Mouse (Mus musculus): ENCODE results near the gene Diablo. TPM values are rescaled to one million over a fixed set of nuclear protein-coding genes. Genes with fewer than 3 reads are reported as not detected.

Gene Diablo
- total RNA-seq (2014; rRNA removed) (77.6 and 81.1 TPM in 2 replicates), polyA plus RNA-seq (2015; fragmentation: Nextera tagmentation; extraction: Ambion mirVana) (87.2 and 89.5 TPM in 2 replicates)

DNA sequence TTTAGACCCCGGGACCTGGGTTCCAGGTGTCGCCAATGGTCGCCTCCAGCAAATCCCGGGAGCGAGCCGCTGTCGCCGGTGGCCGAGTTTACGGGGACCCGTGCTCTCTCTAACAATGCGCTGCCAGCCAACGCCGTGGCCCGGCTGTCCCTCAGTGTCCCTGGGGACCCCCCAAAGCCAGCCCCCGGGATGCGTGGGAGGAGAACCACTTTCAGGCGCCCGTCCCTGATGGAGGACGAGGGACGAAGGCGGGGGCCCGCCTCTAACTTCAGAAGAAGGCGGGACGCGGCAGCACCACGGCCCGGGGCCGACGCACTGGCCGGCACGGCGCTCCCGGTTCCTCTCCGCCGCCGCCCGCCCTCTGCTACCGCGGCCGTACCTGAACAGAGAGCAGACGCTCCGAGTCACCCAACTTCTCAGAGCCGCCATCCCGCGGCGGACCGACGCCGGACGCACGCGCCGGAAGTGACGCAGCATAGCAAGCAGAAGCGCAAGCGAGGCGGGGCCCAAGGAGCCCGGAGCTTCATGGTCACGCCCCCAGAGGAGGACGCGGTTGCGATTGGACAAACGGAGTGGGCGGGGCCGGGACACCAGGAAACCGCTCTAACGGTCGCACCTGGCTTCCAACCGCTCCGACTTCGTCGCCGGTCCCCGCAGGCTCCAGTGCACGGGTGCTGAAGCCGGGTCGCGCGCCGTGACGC is at the start of gene Diablo:
Diablo (minus strand) TSS at position 485 of the 701 bp plus-strand sequence.
- DNase-seq (ENCODE audit: low spot score) (peak; percentile 99), ATAC-seq (ENCODE audit: low FRiP score) (peak; percentile 97)
- Histone ChIP-seq H3K27me3 (ENCODE audit: insufficient read depth, low read length) (no peaks in the 10 kb centered on the region), H3K9ac (replicated peaks; ENCODE audit: low read length, poor library complexity, severe bottlenecking) (peak within 1 kb of the TSS; percentile 55), H3K4me2 (ENCODE audit: low read depth, low read length, poor library complexity, severe bottlenecking) (peak within 1 kb of the TSS; percentile 96), H3K9me3 (ENCODE audit: low read length) (no peaks in the 10 kb centered on the region), H3K27ac (ENCODE audit: low read depth, low read length) (peak within 1 kb of the TSS; percentile 60; the same call in 1 of the 2 replicates), H3K4me1 (ENCODE audit: insufficient read depth, low read length) (peaks cover 4% of the 10 kb centered on the region; the same call in 1 of the 2 replicates), H3K4me3 (ENCODE audit: low read depth, low read length) (peak within 1 kb of the TSS; percentile 73), H3K36me3 (ENCODE audit: insufficient read depth, low read length) (peaks cover 9% of the 10 kb centered on the region)
- TF ChIP-seq CTCF (IDR thresholded peaks at IDR 0.05), result peak; percentile 17; the same call in 1 of the 2 replicates
- under 1% methylated on average over 64 of the region's 82 CpGs for WGBS

DNA sequence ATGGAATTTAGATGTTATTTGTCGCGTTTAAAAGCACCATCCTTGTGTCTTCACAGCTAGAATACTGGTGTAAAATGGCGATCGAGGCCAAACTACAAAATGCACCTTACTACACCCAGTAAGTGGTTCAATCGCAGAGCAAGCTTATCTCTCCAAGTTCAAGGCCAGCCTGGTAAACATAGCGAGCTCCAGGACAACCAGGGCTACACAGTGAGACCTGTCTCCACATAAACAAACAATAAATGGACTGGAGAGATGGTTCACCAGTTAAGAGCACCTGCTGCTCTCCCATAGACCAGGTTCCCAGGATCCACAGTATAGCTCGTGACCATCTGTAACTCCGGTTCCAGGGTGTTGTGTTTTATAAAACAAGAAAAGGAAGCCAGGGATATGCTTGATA is 49.4 kb upstream of the Diablo start:
- TF ChIP-seq CTCF (IDR thresholded peaks at IDR 0.05), result no peak
- Histone ChIP-seq H3K36me3 (ENCODE audit: insufficient read depth, low read length) (peaks cover 15% of the 10 kb centered on the region; the same call in 1 of the 2 replicates), H3K4me1 (ENCODE audit: insufficient read depth, low read length) (no peaks in the 10 kb centered on the region), H3K9me3 (ENCODE audit: low read length) (no peaks in the 10 kb centered on the region), H3K4me2 (ENCODE audit: low read depth, low read length, poor library complexity, severe bottlenecking) (peak overlapping the region; percentile 72; the same call in 1 of the 2 replicates), H3K27me3 (ENCODE audit: insufficient read depth, low read length) (no peaks in the 10 kb centered on the region), H3K9ac (replicated peaks; ENCODE audit: low read length, poor library complexity, severe bottlenecking) (no peak overlapping the region), H3K27ac (ENCODE audit: low read depth, low read length) (no peak overlapping the region), H3K4me3 (ENCODE audit: low read depth, low read length) (peak overlapping the region; percentile 96)
- DNase-seq (ENCODE audit: low spot score) (no peak), ATAC-seq (ENCODE audit: low FRiP score) (no peak)
- 67% methylated on average over 8 of the region's 8 CpGs for WGBS

DNA sequence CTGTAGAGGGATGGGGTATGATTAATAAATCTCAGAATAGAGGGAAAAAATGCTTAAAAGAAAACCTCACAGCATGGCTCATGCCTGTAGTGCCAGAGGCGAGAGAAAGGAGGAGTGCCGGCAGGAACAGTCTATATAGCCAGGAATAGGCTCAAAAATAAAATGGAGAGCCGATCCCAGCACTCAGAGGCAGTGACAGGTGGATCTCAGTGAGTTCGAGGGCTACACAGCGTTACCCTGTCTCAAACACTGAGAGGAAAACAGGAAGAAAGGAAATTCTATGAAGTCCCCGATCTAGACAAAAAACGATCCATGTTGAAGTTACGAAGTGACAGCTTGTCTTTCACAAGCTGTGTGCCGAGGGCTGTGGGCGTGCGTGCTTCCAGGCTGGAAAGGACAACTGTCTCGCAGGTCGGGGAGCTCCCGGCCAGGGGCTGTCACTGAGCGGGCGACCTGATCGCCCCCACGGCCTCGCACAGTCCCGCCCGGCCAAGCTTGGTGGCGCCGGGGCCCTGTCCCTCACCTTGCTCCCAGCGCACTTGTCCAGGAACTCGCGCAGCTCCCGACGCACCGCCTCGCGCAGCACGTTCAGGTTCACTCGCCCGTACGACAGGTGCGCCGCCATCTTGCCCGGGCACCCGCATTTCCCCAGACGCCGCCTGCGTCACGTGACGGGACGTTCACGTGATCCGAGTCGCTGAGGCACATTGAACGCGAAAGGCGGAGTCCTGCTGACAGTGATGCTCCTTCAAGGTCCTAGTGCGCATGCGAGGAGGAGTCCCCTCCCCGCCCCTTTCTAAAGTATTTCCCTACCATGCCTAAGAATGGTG is 48.6 kb upstream of the Diablo start, which contains the start of gene Vps33a:
Vps33a (minus strand) TSS at position 682 of the 830 bp plus-strand sequence.
- ATAC-seq (ENCODE audit: low FRiP score) (peak; percentile 93), DNase-seq (ENCODE audit: low spot score) (peak; percentile 99)
- Histone ChIP-seq H3K27ac (ENCODE audit: low read depth, low read length) (peak within 1 kb of the TSS; percentile 88), H3K9me3 (ENCODE audit: low read length) (no peaks in the 10 kb centered on the region), H3K9ac (replicated peaks; ENCODE audit: low read length, poor library complexity, severe bottlenecking) (peak within 1 kb of the TSS; percentile 89), H3K27me3 (ENCODE audit: insufficient read depth, low read length) (no peaks in the 10 kb centered on the region), H3K4me3 (ENCODE audit: low read depth, low read length) (peak within 1 kb of the TSS; percentile 96), H3K4me2 (ENCODE audit: low read depth, low read length, poor library complexity, severe bottlenecking) (peak within 1 kb of the TSS; percentile 72), H3K36me3 (ENCODE audit: insufficient read depth, low read length) (peaks cover 12% of the 10 kb centered on the region; the same call in 1 of the 2 replicates), H3K4me1 (ENCODE audit: insufficient read depth, low read length) (no peaks in the 10 kb centered on the region)
- no peak for TF ChIP-seq CTCF (IDR thresholded peaks at IDR 0.05)
- WGBS, result under 1% methylated on average over 52 of the region's 54 CpGs

DNA sequence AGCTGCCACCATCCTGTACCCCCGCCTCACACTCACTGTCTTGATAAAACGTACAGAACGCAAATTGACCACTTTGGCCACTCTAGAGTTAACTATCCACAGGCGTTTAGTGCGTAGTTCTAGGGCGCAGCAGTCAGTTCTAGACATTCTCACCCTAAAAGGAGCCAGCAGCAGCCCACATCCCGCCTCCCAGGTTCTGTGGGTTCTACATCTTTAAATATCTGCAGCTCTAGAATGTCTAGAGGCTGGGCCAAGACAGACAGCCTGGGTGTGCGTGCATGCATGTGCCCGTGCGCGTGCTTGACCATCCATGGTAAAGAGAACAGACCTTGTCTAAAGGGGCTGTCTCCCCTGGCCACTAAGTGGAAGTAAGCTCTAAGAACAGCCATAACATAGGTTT is 37.2 kb upstream of the Diablo start:
- Histone ChIP-seq H3K9me3 (ENCODE audit: low read length) (no peaks in the 10 kb centered on the region), H3K4me2 (ENCODE audit: low read depth, low read length, poor library complexity, severe bottlenecking) (no peak overlapping the region), H3K36me3 (ENCODE audit: insufficient read depth, low read length) (peaks cover 67% of the 10 kb centered on the region), H3K27me3 (ENCODE audit: insufficient read depth, low read length) (no peaks in the 10 kb centered on the region), H3K4me1 (ENCODE audit: insufficient read depth, low read length) (no peaks in the 10 kb centered on the region), H3K27ac (ENCODE audit: low read depth, low read length) (no peak overlapping the region), H3K4me3 (ENCODE audit: low read depth, low read length) (no peak overlapping the region), H3K9ac (replicated peaks; ENCODE audit: low read length, poor library complexity, severe bottlenecking) (no peak overlapping the region)
- no peak for TF ChIP-seq CTCF (IDR thresholded peaks at IDR 0.05)
- no peak for ATAC-seq (ENCODE audit: low FRiP score)
- 96% methylated on average over 11 of the region's 11 CpGs for WGBS
- no peak for DNase-seq (ENCODE audit: low spot score)

DNA sequence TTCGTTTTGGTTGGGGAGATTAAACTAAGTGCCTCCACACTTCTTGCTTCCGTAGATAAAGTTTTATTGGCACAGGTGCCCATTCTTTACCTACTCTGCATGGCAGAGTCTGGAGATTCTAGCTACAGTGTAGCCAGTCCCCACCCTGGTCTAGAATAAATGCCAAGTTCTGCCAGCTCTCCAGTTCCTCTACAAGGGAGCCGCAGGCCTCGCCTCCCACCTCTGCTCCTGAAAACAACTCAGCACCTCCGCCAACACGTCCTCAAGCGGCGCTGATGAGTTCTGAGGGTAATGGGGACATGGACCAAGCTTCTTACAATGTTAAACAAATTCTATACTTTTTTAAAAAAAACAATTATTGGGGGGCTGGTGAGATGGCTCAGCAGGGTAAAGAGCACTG is 35.6 kb upstream of the Diablo start:
- WGBS, result 95% methylated on average over 8 of the region's 8 CpGs
- Histone ChIP-seq H3K27me3 (ENCODE audit: insufficient read depth, low read length) (no peaks in the 10 kb centered on the region), H3K27ac (ENCODE audit: low read depth, low read length) (no peak overlapping the region), H3K36me3 (ENCODE audit: insufficient read depth, low read length) (peaks cover 60% of the 10 kb centered on the region), H3K4me2 (ENCODE audit: low read depth, low read length, poor library complexity, severe bottlenecking) (no peak overlapping the region), H3K9me3 (ENCODE audit: low read length) (no peaks in the 10 kb centered on the region), H3K9ac (replicated peaks; ENCODE audit: low read length, poor library complexity, severe bottlenecking) (no peak overlapping the region), H3K4me3 (ENCODE audit: low read depth, low read length) (no peak overlapping the region), H3K4me1 (ENCODE audit: insufficient read depth, low read length) (no peaks in the 10 kb centered on the region)
- ATAC-seq (ENCODE audit: low FRiP score) (no peak), DNase-seq (ENCODE audit: low spot score) (no peak)
- TF ChIP-seq CTCF (IDR thresholded peaks at IDR 0.05), result no peak

All from midbrain, postnatal 0 days (tissue).